Comparison of ENCODE assay signal across 12 mouse cellular contexts in the genomic region with DNA sequence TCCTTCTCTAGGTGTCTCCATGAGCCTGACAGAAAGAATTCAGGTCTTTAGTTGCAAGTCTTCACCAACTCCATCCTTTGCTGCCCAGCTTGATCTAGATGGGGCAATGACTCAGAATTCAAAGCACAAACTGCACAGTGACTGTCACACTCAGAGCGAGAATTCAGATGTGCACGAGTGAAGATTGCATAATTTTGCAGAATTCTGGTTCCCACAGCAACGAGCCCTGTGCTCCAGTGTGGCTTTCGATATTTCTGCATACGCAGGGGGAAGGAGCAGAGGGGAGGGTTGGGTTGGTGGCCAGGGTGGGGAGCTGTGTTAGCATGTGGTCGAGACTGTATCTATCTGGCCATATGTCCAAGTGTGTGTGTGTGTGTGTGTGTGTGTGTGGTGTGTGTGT. TPM values are rescaled to one million over a fixed set of nuclear protein-coding genes. Genes with fewer than 3 reads are reported as not detected.
DNase-seq lines count a peak whose midpoint lies in the region; ATAC-seq and TF ChIP-seq lines count a peak whose summit lies in the region.
"Had no signal": no experiment of that assay in that cellular context is flagged by ENCODE, and none has a peak within 500 bp of the region (broad histone marks: within the 10 kb centered on the region; RNA-seq: fewer than 3 reads in every experiment).

No protein-coding gene starts in this region.

- peak overlapping the region; percentile 31 for H3K27ac ChIP-seq in forebrain, embryonic 15.5 days (replicated peaks)
- H3K27ac ChIP-seq in forebrain, embryonic 12.5 days: no peak overlapping the region
- peak overlapping the region; percentile 86 for H3K27ac ChIP-seq in cortical plate, adult 2 months (ENCODE audit: insufficient read depth, low read length)
- H3K27ac ChIP-seq: embryonic facial prominence, embryonic 12.5 days; heart, embryonic 15.5 days had no signal

- peak; percentile 62 for ATAC-seq in forebrain, embryonic 15.5 days (replicated peaks)
- no peak for ATAC-seq in forebrain, embryonic 12.5 days (ENCODE audit: low FRiP score)

- no peak for TF ChIP-seq CTCF in cortical plate, adult 2 months (IDR thresholded peaks at IDR 0.05; ENCODE audit: extremely low read depth, insufficient read depth, low read length)

- WGBS in forebrain, embryonic 15.5 days: 46% methylated on average over 6 of the region's 6 CpGs
- WGBS in forebrain, embryonic 12.5 days: 80% methylated on average over 6 of the region's 6 CpGs

- H3K4me2 ChIP-seq in forebrain, embryonic 15.5 days (replicated peaks): no peak overlapping the region
- no peak overlapping the region for H3K4me2 ChIP-seq in forebrain, embryonic 12.5 days
- H3K4me2 ChIP-seq: embryonic facial prominence, embryonic 12.5 days; heart, embryonic 15.5 days had no signal

- no peak overlapping the region for H3K9ac ChIP-seq in forebrain, embryonic 15.5 days (replicated peaks)
- H3K9ac ChIP-seq in forebrain, embryonic 12.5 days: no peak overlapping the region
- H3K9ac ChIP-seq: embryonic facial prominence, embryonic 12.5 days; heart, embryonic 15.5 days had no signal

- TF ChIP-seq POLR2A in cortical plate, adult 2 months (IDR thresholded peaks at IDR 0.05; ENCODE audit: extremely low read depth, insufficient read depth, low read length): peak; percentile 29; the same call in 1 of the 2 replicates

- intact Hi-C loops in gastrocnemius, postnatal 14 days (cut with DNase I; ENCODE audit: low total_unique reads): no loop called here

- peaks cover 8% of the 10 kb centered on the region for H3K4me1 ChIP-seq in forebrain, embryonic 15.5 days
- no peaks in the 10 kb centered on the region for H3K4me1 ChIP-seq in forebrain, embryonic 12.5 days
- peaks cover 7% of the 10 kb centered on the region for H3K4me1 ChIP-seq in cortical plate, adult 2 months (ENCODE audit: control insufficient read depth, insufficient read depth, low read length)
- H3K4me1 ChIP-seq: embryonic facial prominence, embryonic 12.5 days; heart, embryonic 15.5 days had no signal

- no peaks in the 10 kb centered on the region for H3K9me3 ChIP-seq in forebrain, embryonic 15.5 days
- no peaks in the 10 kb centered on the region for H3K9me3 ChIP-seq in forebrain, embryonic 12.5 days
- H3K9me3 ChIP-seq: embryonic facial prominence, embryonic 12.5 days; heart, embryonic 15.5 days had no signal

- DNase-seq in layer of hippocampus, postnatal 14 days (ENCODE audit: low spot score in 2 of 2): peak; percentile 65 to 76
- DNase-seq in right cerebral cortex, postnatal 10 days (ENCODE audit: low spot score in 2 of 2): peak; percentile 75 to 87
- no peak for DNase-seq in spleen, postnatal 14 days (ENCODE audit: low spot score in 2 of 2)
- DNase-seq in gastrocnemius, postnatal 14 days: no peak
- DNase-seq in embryo, embryonic 10 days (ENCODE audit: low spot score): no peak
- DNase-seq: adrenal gland, postnatal 25 days had no signal

- no peaks in the 10 kb centered on the region for H3K36me3 ChIP-seq in forebrain, embryonic 15.5 days
- H3K36me3 ChIP-seq in forebrain, embryonic 12.5 days (replicated peaks): no peaks in the 10 kb centered on the region
- H3K36me3 ChIP-seq: embryonic facial prominence, embryonic 12.5 days; heart, embryonic 15.5 days had no signal

- no peaks in the 10 kb centered on the region for H3K27me3 ChIP-seq in forebrain, embryonic 15.5 days
- H3K27me3 ChIP-seq in forebrain, embryonic 12.5 days: no peaks in the 10 kb centered on the region
- H3K27me3 ChIP-seq: embryonic facial prominence, embryonic 12.5 days; heart, embryonic 15.5 days had no signal

- H3K4me3 ChIP-seq in forebrain, embryonic 15.5 days: no peak overlapping the region
- H3K4me3 ChIP-seq in forebrain, embryonic 12.5 days (replicated peaks): no peak overlapping the region
- H3K4me3 ChIP-seq in cortical plate, adult 2 months (ENCODE audit: insufficient read depth, low read length): no peak overlapping the region
- H3K4me3 ChIP-seq: embryonic facial prominence, embryonic 12.5 days; heart, embryonic 15.5 days; megakaryocyte, embryonic 14.5 days had no signal

RNA-seq across cellular contexts. Expression of a gene that starts 28.8 kb away (rescaled TPM):
- not detected in 2 replicates for polyA plus RNA-seq in forebrain, embryonic 15.5 days (2015; fragmentation: Nextera tagmentation; extraction: Ambion mirVana)
- polyA plus RNA-seq in forebrain, embryonic 12.5 days (2016; fragmentation: Nextera tagmentation; extraction: Ambion mirVana): not detected in 2 replicates
- polyA plus RNA-seq in cortical plate, adult 2 months (2012; rRNA removed): 5.8 and 6.0 TPM in 2 replicates
- under 1 TPM; 0.14 to 0.41 TPM for total RNA-seq in layer of hippocampus, postnatal 14 days (2021)
- total RNA-seq in gastrocnemius, postnatal 14 days (2021): not detected
- total RNA-seq: adrenal gland, postnatal 25 days had no signal
- polyA plus RNA-seq: embryonic facial prominence, embryonic 12.5 days; heart, embryonic 15.5 days had no signal

RNA-seq across cellular contexts. Expression of a gene that starts 38.5 kb away (rescaled TPM):
- polyA plus RNA-seq in forebrain, embryonic 15.5 days (2015; fragmentation: Nextera tagmentation; extraction: Ambion mirVana): 0.39 and 0.42 TPM in 2 replicates
- polyA plus RNA-seq in forebrain, embryonic 12.5 days (2016; fragmentation: Nextera tagmentation; extraction: Ambion mirVana): 0.12 and 0.38 TPM in 2 replicates
- polyA plus RNA-seq in cortical plate, adult 2 months (2012; rRNA removed): 1.3 and 2.3 TPM in 2 replicates
- 1 to 10 TPM; 1.8 to 3.0 TPM for total RNA-seq in layer of hippocampus, postnatal 14 days (2021)
- under 1 TPM; 0.22 to 0.35 TPM for total RNA-seq in gastrocnemius, postnatal 14 days (2021)

Comparison
In these comparisons a context has a peak if more than half of its experiments do, and no peak if none do; other contexts are left out.
1. DNase-seq: peak in layer of hippocampus, postnatal 14 days (2 of 2) and right cerebral cortex, postnatal 10 days (2 of 2); none in spleen, postnatal 14 days (0 of 2), gastrocnemius, postnatal 14 days (single experiment) and embryo, embryonic 10 days (single experiment).